Mouse (Mus musculus) regulatory T cell (primary cell): ENCODE results near the gene Prrt2.

Source experiments
- in situ Hi-C: fragments of 300-600 bp; cut with MboI, MseI; formaldehyde crosslinking; loops from one replicate; pipeline ENCODE4 v1.15.1; 2025; ENCODE audit warnings: high pct_unique_total_duplicates

Prrt2 gene

GRCm38 (mm10) chr7:127020031-127020430 lies 980 bp downstream of the Prrt2 start:
- in situ Hi-C loops, result no loop called here

- in situ Hi-C loops, result loop anchor here (10.0 kb wide), 1 partner anchor 85 kb away; no protein-coding TSS in a partner anchor
Measured at GRCm38 (mm10) chr7:127019306-127019960, 1.6 kb downstream of the Prrt2 start.

GRCm38 (mm10) chr7:127018416-127019305 lies 2.4 kb downstream of the Prrt2 start:
- in situ Hi-C loops, result loop anchor here (10.0 kb wide), 1 partner anchor 86 kb away; no protein-coding TSS in a partner anchor

GRCm38 (mm10) chr7:127017950-127018345 lies 3.1 kb downstream of the Prrt2 start:
- in situ Hi-C loops, result loop anchor here (10.0 kb wide), 1 partner anchor 87 kb away; no protein-coding TSS in a partner anchor

GRCm38 (mm10) chr7:127016971-127017949 lies 3.8 kb downstream of the Prrt2 start, which contains the start of gene Pagr1a:
Gene Pagr1a, minus strand, starts transcription at chr7:127017352.
- in situ Hi-C loops, result loop anchor here (10.0 kb wide), 1 partner anchor 88 kb away; no protein-coding TSS in a partner anchor

GRCm38 (mm10) chr7:127016486-127016938 lies 4.5 kb downstream of the Prrt2 start:
- in situ Hi-C loops, result loop anchor here (10.0 kb wide), 1 partner anchor 88 kb away; no protein-coding TSS in a partner anchor

- in situ Hi-C loops, result loop anchor here (10.0 kb wide), 1 partner anchor 89 kb away; no protein-coding TSS in a partner anchor
Measured at GRCm38 (mm10) chr7:127016481-127016485, 4.7 kb downstream of the Prrt2 start, which contains the start of gene Pagr1b. Gene Pagr1b, minus strand, starts transcription at chr7:127016484.

- in situ Hi-C loops, result loop anchor here (10.0 kb wide), 1 partner anchor 89 kb away; no protein-coding TSS in a partner anchor
Measured at GRCm38 (mm10) chr7:127016081-127016480, 4.9 kb downstream of the Prrt2 start.

GRCm38 (mm10) chr7:127014993-127015392 lies 6.0 kb downstream of the Prrt2 start:
- in situ Hi-C loops, result loop anchor here (10.0 kb wide), 1 partner anchor 90 kb away; no protein-coding TSS in a partner anchor

- in situ Hi-C loops, result loop anchor here (10.0 kb wide), 1 partner anchor 90 kb away; no protein-coding TSS in a partner anchor
Measured at GRCm38 (mm10) chr7:127014320-127014719, 6.7 kb downstream of the Prrt2 start, which contains the start of gene Mvp. Gene Mvp, minus strand, starts transcription at chr7:127014621.

- in situ Hi-C loops, result loop anchor here (10.0 kb wide), 1 partner anchor 91 kb away; no protein-coding TSS in a partner anchor
Measured at GRCm38 (mm10) chr7:127013385-127013784, 7.6 kb downstream of the Prrt2 start.

- in situ Hi-C loops, result loop anchor here (10.0 kb wide), 1 partner anchor 92 kb away; no protein-coding TSS in a partner anchor
Measured at GRCm38 (mm10) chr7:127012845-127013244, 8.2 kb downstream of the Prrt2 start.

GRCm38 (mm10) chr7:127012374-127012773 lies 8.6 kb downstream of the Prrt2 start:
- in situ Hi-C loops, result loop anchor here (10.0 kb wide), 1 partner anchor 92 kb away; no protein-coding TSS in a partner anchor

- in situ Hi-C loops, result loop anchor here (10.0 kb wide), 1 partner anchor 93 kb away; no protein-coding TSS in a partner anchor
Measured at GRCm38 (mm10) chr7:127011717-127012116, 9.3 kb downstream of the Prrt2 start.

- in situ Hi-C loops, result loop anchor here (10.0 kb wide), 1 partner anchor 94 kb away; no protein-coding TSS in a partner anchor
Measured at GRCm38 (mm10) chr7:127011051-127011450, 10.0 kb downstream of the Prrt2 start.

- in situ Hi-C loops, result loop anchor here (10.0 kb wide), 1 partner anchor 95 kb away; no protein-coding TSS in a partner anchor
Measured at GRCm38 (mm10) chr7:127009307-127010085, 11.5 kb downstream of the Prrt2 start.

GRCm38 (mm10) chr7:127008239-127009019 lies 12.6 kb downstream of the Prrt2 start:
- in situ Hi-C loops, result no loop called here

GRCm38 (mm10) chr7:127007313-127008024 lies 13.5 kb downstream of the Prrt2 start:
- in situ Hi-C loops, result no loop called here
